Mouse (Mus musculus): ENCODE results near the gene Neurl3. TPM values are rescaled to one million over a fixed set of nuclear protein-coding genes. Genes with fewer than 3 reads are reported as not detected.

The Neurl3 gene
- polyA plus RNA-seq, 1 experiment from 2014 or later: 17.4 TPM

- Histone ChIP-seq H3K9ac (ENCODE audit: low read depth, low read length) (no peak overlapping the region), H3K36me3 (ENCODE audit: control insufficient read depth, insufficient read depth, low read length) (no peaks in the 10 kb centered on the region), H3K4me3 (ENCODE audit: low read length) (no peak overlapping the region), H3K27ac (ENCODE audit: low read depth, low read length) (no peak overlapping the region), H3K4me1 (ENCODE audit: control insufficient read depth, insufficient read depth, low read length) (peaks cover 14% of the 10 kb centered on the region), H3K9me3 (ENCODE audit: control insufficient read depth, low read length) (peaks cover 6% of the 10 kb centered on the region), H3K27me3 (ENCODE audit: control insufficient read depth, insufficient read depth, low read length) (no peaks in the 10 kb centered on the region), H3K4me2 (replicated peaks; ENCODE audit: low read depth, low read length) (no peak overlapping the region)
- ATAC-seq (ENCODE audit: low FRiP score, low TSS enrichment): no peak
- 92% methylated on average over 8 of the region's 8 CpGs for WGBS
Observed at GRCm38 (mm10) chr1:36257276-36257675, 17.2 kb downstream of the Neurl3 start.

- WGBS: 31% methylated on average over 20 of the region's 20 CpGs
- Histone ChIP-seq H3K36me3 (ENCODE audit: control insufficient read depth, insufficient read depth, low read length) (no peaks in the 10 kb centered on the region), H3K27ac (ENCODE audit: low read depth, low read length) (no peak overlapping the region), H3K27me3 (ENCODE audit: control insufficient read depth, insufficient read depth, low read length) (no peaks in the 10 kb centered on the region), H3K9me3 (ENCODE audit: control insufficient read depth, low read length) (peaks cover 6% of the 10 kb centered on the region), H3K4me2 (replicated peaks; ENCODE audit: low read depth, low read length) (no peak overlapping the region), H3K4me1 (ENCODE audit: control insufficient read depth, insufficient read depth, low read length) (peaks cover 14% of the 10 kb centered on the region), H3K9ac (ENCODE audit: low read depth, low read length) (no peak overlapping the region), H3K4me3 (ENCODE audit: low read length) (no peak overlapping the region)
- no peak for ATAC-seq (ENCODE audit: low FRiP score, low TSS enrichment)
Observed at GRCm38 (mm10) chr1:36255871-36256640, 18.4 kb downstream of the Neurl3 start.

- ATAC-seq (ENCODE audit: low FRiP score, low TSS enrichment): peak; percentile 56
- no peaks in the 10 kb centered on the region for H3K36me3 ChIP-seq (ENCODE audit: control insufficient read depth, insufficient read depth, low read length)
- peak overlapping the region; percentile 20; the same call in 1 of the 2 replicates for H3K27ac ChIP-seq (ENCODE audit: low read depth, low read length)
- H3K4me1 ChIP-seq (ENCODE audit: control insufficient read depth, insufficient read depth, low read length): peaks cover 14% of the 10 kb centered on the region
- 4% methylated on average over 25 of the region's 25 CpGs for WGBS
- peaks cover 6% of the 10 kb centered on the region for H3K9me3 ChIP-seq (ENCODE audit: control insufficient read depth, low read length)
- peak overlapping the region; percentile 23 for H3K4me3 ChIP-seq (ENCODE audit: low read length)
- no peaks in the 10 kb centered on the region for H3K27me3 ChIP-seq (ENCODE audit: control insufficient read depth, insufficient read depth, low read length)
- H3K4me2 ChIP-seq (replicated peaks; ENCODE audit: low read depth, low read length): peak overlapping the region; percentile 50
- H3K9ac ChIP-seq (ENCODE audit: low read depth, low read length): peak overlapping the region; percentile 42; the same call in 1 of the 2 replicates
Observed at GRCm38 (mm10) chr1:36254635-36255360, 19.7 kb downstream of the Neurl3 start.

GRCm38 (mm10) chr1:36252791-36253190, 21.7 kb downstream of the Neurl3 start:
- Histone ChIP-seq H3K36me3 (ENCODE audit: control insufficient read depth, insufficient read depth, low read length) (no peaks in the 10 kb centered on the region), H3K27me3 (ENCODE audit: control insufficient read depth, insufficient read depth, low read length) (no peaks in the 10 kb centered on the region), H3K4me1 (ENCODE audit: control insufficient read depth, insufficient read depth, low read length) (peaks cover 14% of the 10 kb centered on the region), H3K9me3 (ENCODE audit: control insufficient read depth, low read length) (peaks cover 6% of the 10 kb centered on the region; the same call in 1 of the 2 replicates), H3K9ac (ENCODE audit: low read depth, low read length) (no peak overlapping the region), H3K4me2 (replicated peaks; ENCODE audit: low read depth, low read length) (no peak overlapping the region), H3K4me3 (ENCODE audit: low read length) (no peak overlapping the region), H3K27ac (ENCODE audit: low read depth, low read length) (no peak overlapping the region)
- WGBS: 8% methylated on average over 6 of the region's 6 CpGs
- ATAC-seq (ENCODE audit: low FRiP score, low TSS enrichment): peak; percentile 55; the same call in 1 of the 2 replicates

GRCm38 (mm10) chr1:36251426-36251825, 23.1 kb downstream of the Neurl3 start:
- no peak overlapping the region for H3K4me2 ChIP-seq (replicated peaks; ENCODE audit: low read depth, low read length)
- H3K9me3 ChIP-seq (ENCODE audit: control insufficient read depth, low read length): peaks cover 3% of the 10 kb centered on the region; the same call in 1 of the 2 replicates
- H3K27ac ChIP-seq (ENCODE audit: low read depth, low read length): no peak overlapping the region
- H3K36me3 ChIP-seq (ENCODE audit: control insufficient read depth, insufficient read depth, low read length): no peaks in the 10 kb centered on the region
- ATAC-seq (ENCODE audit: low FRiP score, low TSS enrichment): no peak
- H3K4me3 ChIP-seq (ENCODE audit: low read length): no peak overlapping the region
- WGBS: 16% methylated on average over 9 of the region's 9 CpGs
- no peak overlapping the region for H3K9ac ChIP-seq (ENCODE audit: low read depth, low read length)
- H3K4me1 ChIP-seq (ENCODE audit: control insufficient read depth, insufficient read depth, low read length): peaks cover 14% of the 10 kb centered on the region
- H3K27me3 ChIP-seq (ENCODE audit: control insufficient read depth, insufficient read depth, low read length): no peaks in the 10 kb centered on the region

- Histone ChIP-seq H3K27ac (ENCODE audit: low read depth, low read length) (no peak overlapping the region), H3K36me3 (ENCODE audit: control insufficient read depth, insufficient read depth, low read length) (no peaks in the 10 kb centered on the region), H3K9ac (ENCODE audit: low read depth, low read length) (no peak overlapping the region), H3K4me3 (ENCODE audit: low read length) (no peak overlapping the region), H3K4me1 (ENCODE audit: control insufficient read depth, insufficient read depth, low read length) (peaks cover 8% of the 10 kb centered on the region), H3K9me3 (ENCODE audit: control insufficient read depth, low read length) (no peaks in the 10 kb centered on the region), H3K27me3 (ENCODE audit: control insufficient read depth, insufficient read depth, low read length) (no peaks in the 10 kb centered on the region), H3K4me2 (replicated peaks; ENCODE audit: low read depth, low read length) (no peak overlapping the region)
- ATAC-seq (ENCODE audit: low FRiP score, low TSS enrichment): no peak
- 56% methylated on average over 6 of the region's 6 CpGs for WGBS
Observed at GRCm38 (mm10) chr1:36246688-36247087, 27.8 kb downstream of the Neurl3 start.

- Histone ChIP-seq H3K4me3 (ENCODE audit: low read length) (no peak overlapping the region), H3K27ac (ENCODE audit: low read depth, low read length) (no peak overlapping the region), H3K4me2 (replicated peaks; ENCODE audit: low read depth, low read length) (peak overlapping the region; percentile 70; the same call in 1 of the 2 replicates)
Observed at GRCm38 (mm10) chr1:36244828-36245215, 29.7 kb downstream of the Neurl3 start.

GRCm38 (mm10) chr1:36244058-36244827, 30.2 kb downstream of the Neurl3 start, which contains the start of gene Uggt1:
Gene Uggt1, minus strand, starts transcription at chr1:36244720.
- H3K9ac ChIP-seq (ENCODE audit: low read depth, low read length): peak within 1 kb of the TSS; percentile 81
- peak within 1 kb of the TSS; percentile 70 for H3K4me2 ChIP-seq (replicated peaks; ENCODE audit: low read depth, low read length)
- H3K36me3 ChIP-seq (ENCODE audit: control insufficient read depth, insufficient read depth, low read length): no peaks in the 10 kb centered on the region
- H3K4me1 ChIP-seq (ENCODE audit: control insufficient read depth, insufficient read depth, low read length): peaks cover 8% of the 10 kb centered on the region
- no peaks in the 10 kb centered on the region for H3K27me3 ChIP-seq (ENCODE audit: control insufficient read depth, insufficient read depth, low read length)
- 3% methylated on average over 40 of the region's 49 CpGs for WGBS
- no peaks in the 10 kb centered on the region for H3K9me3 ChIP-seq (ENCODE audit: control insufficient read depth, low read length)
- H3K4me3 ChIP-seq (ENCODE audit: low read length): peak within 1 kb of the TSS; percentile 70
- peak within 1 kb of the TSS; percentile 44 for H3K27ac ChIP-seq (ENCODE audit: low read depth, low read length)
- ATAC-seq (ENCODE audit: low FRiP score, low TSS enrichment): peak; percentile 97

More at GRCm38 (mm10) chr1:36244828-36245215, 29.7 kb downstream of the Neurl3 start:
- Histone ChIP-seq H3K27me3 (ENCODE audit: control insufficient read depth, insufficient read depth, low read length) (no peaks in the 10 kb centered on the region), H3K9me3 (ENCODE audit: control insufficient read depth, low read length) (no peaks in the 10 kb centered on the region), H3K4me1 (ENCODE audit: control insufficient read depth, insufficient read depth, low read length) (peaks cover 8% of the 10 kb centered on the region), H3K9ac (ENCODE audit: low read depth, low read length) (no peak overlapping the region), H3K36me3 (ENCODE audit: control insufficient read depth, insufficient read depth, low read length) (no peaks in the 10 kb centered on the region)
- 90% methylated on average over 4 of the region's 4 CpGs for WGBS
- ATAC-seq (ENCODE audit: low FRiP score, low TSS enrichment): no peak
